Mouse (Mus musculus) midbrain, embryonic 11.5 days (tissue): ENCODE results near the gene Gm42715. TPM values are rescaled to one million over a fixed set of nuclear protein-coding genes. Genes with fewer than 3 reads are reported as not detected.

Experiments used
- ATAC-seq: fragments of 200-750 bp; cut with Nextera tagmentation; 2 replicates; pipeline ENCODE4 v1.8.0; 2017; ENCODE audit warnings: moderate TSS enrichment, moderate library complexity; ENCODE audit not compliant: low FRiP score
- DNase-seq: peaks from one replicate; pipeline ENCODE4 v3.0.0; 2015; ENCODE audit warnings: low spot score; ENCODE audit errors: missing footprints
- H3K27ac ChIP-seq: fragments of 300-500 bp; sonication (generic); 2 replicates; pipeline ENCODE4 v1.5.1; 2014; ENCODE audit warnings: low read depth, low read length
- H3K27me3 ChIP-seq: fragments of 300-500 bp; sonication (generic); 2 replicates; pipeline ENCODE4 v1.6.1; 2014; ENCODE audit warnings: mild to moderate bottlenecking, low read length, moderate library complexity, mixed read lengths; ENCODE audit not compliant: control insufficient read depth, insufficient read depth
- H3K36me3 ChIP-seq: fragments of 300-500 bp; sonication (generic); 2 replicates; pipeline ENCODE4 v1.6.1; 2014; ENCODE audit warnings: mild to moderate bottlenecking, low read length, moderate library complexity, mixed read lengths; ENCODE audit not compliant: control insufficient read depth, insufficient read depth
- H3K4me1 ChIP-seq: fragments of 300-500 bp; sonication (generic); 2 replicates; pipeline ENCODE4 v1.6.1; 2014; ENCODE audit warnings: low read length; ENCODE audit not compliant: control insufficient read depth, insufficient read depth
- H3K4me2 ChIP-seq: fragments of 300-500 bp; sonication (generic); 2 replicates; pipeline ENCODE4 v1.6.1; 2014; ENCODE audit warnings: mild to moderate bottlenecking, moderate library complexity
- H3K4me3 ChIP-seq: fragments of 300-500 bp; sonication (generic); 2 replicates; pipeline ENCODE4 v1.5.1; 2014; ENCODE audit warnings: low read depth, low read length
- H3K9ac ChIP-seq: fragments of 300-500 bp; sonication (generic); 2 replicates; pipeline ENCODE4 v1.6.1; 2014; ENCODE audit warnings: low read length
- H3K9me3 ChIP-seq: fragments of 300-500 bp; sonication (generic); 2 replicates; pipeline ENCODE4 v1.6.1; 2016; ENCODE audit warnings: low read length; ENCODE audit not compliant: control insufficient read depth
- WGBS: fragments of 180-500 bp; shearing (Covaris S2); extraction: QIAGEN DNeasy Blood & Tissue Kit; methylation state at CpG from one replicate; pipeline ENCODE4 v1.1.7; 2014; 5-methylcytosine and 5-hydroxymethylcytosine counted together
- polyA plus RNA-seq: library from polyadenylated mRNA; unstranded; fragments of >200 nt; fragmentation: Nextera tagmentation; extraction: Ambion mirVana; gene quantifications from 2 replicates; pipeline ENCODE4 v1.2.1, GENCODE M21; 2014

The Gm42715 gene
- polyA plus RNA-seq, result 19.2 and 20.2 TPM in 2 replicates

DNA sequence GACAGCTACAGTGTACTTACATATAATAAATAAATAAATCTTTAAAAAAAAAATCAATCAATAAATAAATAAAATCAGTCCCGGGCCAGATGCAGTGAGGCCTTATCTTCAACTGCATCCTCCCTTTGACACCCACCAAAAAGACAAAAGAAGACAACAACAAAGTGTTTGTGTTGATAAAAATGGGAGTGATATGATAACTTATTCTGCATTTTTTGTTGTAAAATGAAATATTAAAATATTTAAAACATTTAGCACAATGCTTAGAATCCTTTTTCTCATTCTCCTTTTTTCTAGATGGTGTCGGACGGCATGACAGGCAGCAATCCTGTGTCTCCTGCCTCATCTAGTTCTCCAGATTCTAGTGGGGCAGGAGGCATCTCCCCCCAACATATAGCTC lies at the start of gene Gm42715:
TSS of gene Gm42715 (plus strand) at position 301 of the 400 bp plus-strand sequence.
- no peak within 1 kb of the TSS for H3K9ac ChIP-seq
- no peaks in the 10 kb centered on the region for H3K4me1 ChIP-seq
- no peak for ATAC-seq
- H3K36me3 ChIP-seq, result peaks cover 42% of the 10 kb centered on the region
- H3K27me3 ChIP-seq, result no peaks in the 10 kb centered on the region
- DNase-seq, result no peak
- H3K4me2 ChIP-seq, result no peak within 1 kb of the TSS
- H3K9me3 ChIP-seq, result no peaks in the 10 kb centered on the region
- no peak within 1 kb of the TSS for H3K4me3 ChIP-seq
- WGBS, result 99% methylated on average over 3 of the region's 3 CpGs
- H3K27ac ChIP-seq, result no peak within 1 kb of the TSS

DNA sequence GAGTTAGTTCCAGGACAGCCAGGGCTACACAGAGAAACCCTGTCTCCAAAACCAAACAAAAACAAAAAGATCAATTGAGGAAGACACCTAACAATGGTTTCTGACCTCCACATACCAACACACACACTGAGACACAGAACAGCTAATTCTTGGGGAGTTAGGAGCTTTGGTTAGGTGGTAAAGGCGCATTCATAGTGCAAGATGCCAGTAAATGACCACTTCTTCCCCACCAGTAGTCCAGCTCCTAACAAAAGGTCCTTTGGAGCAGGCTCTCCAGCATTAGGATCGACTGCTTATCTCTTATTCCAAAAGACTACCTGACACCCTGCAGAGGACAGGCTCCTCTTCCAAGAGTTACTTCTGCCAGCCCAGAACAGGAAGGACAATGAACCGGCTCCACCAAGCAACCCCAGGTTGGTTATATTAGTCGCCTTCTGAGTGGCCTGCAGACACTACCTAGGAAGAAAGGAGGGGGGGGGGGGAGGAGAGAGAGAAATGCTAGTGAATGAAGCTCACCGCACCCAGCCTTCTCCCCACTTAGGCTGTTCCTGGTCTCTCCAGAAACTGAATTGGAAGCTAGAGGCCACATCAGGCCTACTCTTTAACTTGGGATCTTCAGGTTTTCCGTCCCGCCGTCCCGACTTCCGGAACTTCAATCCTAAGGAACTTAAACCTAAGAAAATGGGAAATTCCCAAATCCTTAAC lies 49.2 kb upstream of the Gm42715 start:
- peak overlapping the region; percentile 72 for H3K4me3 ChIP-seq
- WGBS, result 7% methylated on average over 10 of the region's 10 CpGs
- peak; percentile 12; the same call in 1 of the 2 replicates for ATAC-seq
- H3K27ac ChIP-seq, result peak overlapping the region; percentile 87
- no peaks in the 10 kb centered on the region for H3K9me3 ChIP-seq
- H3K9ac ChIP-seq, result peak overlapping the region; percentile 82
- DNase-seq, result peak; percentile 94
- no peaks in the 10 kb centered on the region for H3K27me3 ChIP-seq
- H3K4me2 ChIP-seq, result peak overlapping the region; percentile 88
- peaks cover 20% of the 10 kb centered on the region for H3K36me3 ChIP-seq
- peaks cover 8% of the 10 kb centered on the region for H3K4me1 ChIP-seq

DNA sequence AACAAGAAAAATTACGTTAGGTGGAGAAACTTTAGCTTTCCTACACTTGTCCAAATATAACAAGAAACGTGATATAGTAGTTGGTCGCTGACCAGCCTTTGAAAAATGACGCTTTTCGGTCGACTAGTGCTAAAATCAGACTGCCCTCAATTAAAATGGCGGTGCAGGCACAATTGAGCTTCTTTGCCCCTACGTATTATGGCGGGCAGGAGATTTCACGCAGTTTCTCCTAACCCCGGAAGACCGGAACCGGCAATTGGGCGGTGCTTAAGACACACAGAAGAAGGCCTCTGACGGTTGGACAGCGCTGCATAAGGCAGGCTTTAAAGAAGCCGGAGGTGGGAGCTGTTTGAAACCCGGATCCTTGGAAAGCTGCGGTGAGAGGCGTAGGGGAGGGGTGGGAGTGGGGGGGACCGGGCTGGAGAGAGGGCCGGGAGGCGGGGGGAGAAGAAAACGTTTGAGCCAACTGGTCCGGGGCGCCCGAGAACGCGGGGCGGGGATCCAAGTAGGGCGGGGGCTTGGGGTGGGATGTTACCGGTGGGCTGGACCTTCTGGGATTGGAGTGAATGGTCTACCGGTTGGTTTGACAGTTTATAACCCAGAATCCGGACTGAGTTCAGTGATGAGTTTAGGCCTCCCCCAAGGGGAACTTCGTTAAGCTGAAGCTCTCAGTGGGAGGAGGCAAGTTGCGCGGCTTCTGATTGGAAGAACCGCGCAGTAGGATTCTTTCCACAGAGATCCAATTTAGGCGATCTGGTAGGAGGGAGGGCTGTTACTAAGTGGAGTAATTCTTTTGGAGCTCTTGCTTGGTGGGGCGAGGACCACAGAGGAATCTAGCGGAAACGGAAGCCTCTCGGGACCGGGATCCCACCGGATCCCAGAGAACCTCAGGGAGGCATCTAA lies 48.4 kb upstream of the Gm42715 start:
- peak overlapping the region; percentile 88 for H3K4me2 ChIP-seq
- peak overlapping the region; percentile 87 for H3K27ac ChIP-seq
- H3K4me3 ChIP-seq, result peak overlapping the region; percentile 72
- peak overlapping the region; percentile 82 for H3K9ac ChIP-seq
- H3K36me3 ChIP-seq, result peaks cover 27% of the 10 kb centered on the region
- peak; percentile 93 for ATAC-seq
- peaks cover 8% of the 10 kb centered on the region for H3K4me1 ChIP-seq
- H3K9me3 ChIP-seq, result no peaks in the 10 kb centered on the region
- DNase-seq, result peak; percentile 98
- H3K27me3 ChIP-seq, result no peaks in the 10 kb centered on the region
- WGBS, result under 1% methylated on average over 43 of the region's 46 CpGs

DNA sequence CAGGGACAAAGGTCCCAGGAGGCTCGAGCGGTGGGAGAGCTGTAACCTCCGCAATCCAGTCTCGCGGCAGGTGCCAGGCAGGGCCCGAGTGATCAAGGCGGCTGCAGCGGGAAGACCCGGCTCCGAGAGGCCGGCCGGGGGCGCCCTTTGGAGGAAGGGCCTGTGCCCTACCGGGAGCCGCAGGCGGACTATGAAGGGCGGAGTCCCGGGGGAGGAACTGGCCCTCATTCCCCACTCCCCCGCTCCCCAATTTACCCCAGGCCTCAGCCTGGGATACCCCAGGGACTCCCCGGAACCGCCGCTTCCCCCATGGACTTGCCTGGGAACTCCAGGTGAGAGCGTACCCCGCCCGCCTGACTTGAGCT lies 47.8 kb upstream of the Gm42715 start:
- Histone ChIP-seq H3K4me1 (peaks cover 8% of the 10 kb centered on the region), H3K27me3 (no peaks in the 10 kb centered on the region), H3K9ac (peak overlapping the region; percentile 82), H3K4me3 (peak overlapping the region; percentile 72), H3K27ac (peak overlapping the region; percentile 87), H3K36me3 (peaks cover 28% of the 10 kb centered on the region), H3K4me2 (peak overlapping the region; percentile 88), H3K9me3 (no peaks in the 10 kb centered on the region)
- ATAC-seq, result peak; percentile 54
- DNase-seq, result no peak
- WGBS, result 0% methylated on average over 20 of the region's 25 CpGs

DNA sequence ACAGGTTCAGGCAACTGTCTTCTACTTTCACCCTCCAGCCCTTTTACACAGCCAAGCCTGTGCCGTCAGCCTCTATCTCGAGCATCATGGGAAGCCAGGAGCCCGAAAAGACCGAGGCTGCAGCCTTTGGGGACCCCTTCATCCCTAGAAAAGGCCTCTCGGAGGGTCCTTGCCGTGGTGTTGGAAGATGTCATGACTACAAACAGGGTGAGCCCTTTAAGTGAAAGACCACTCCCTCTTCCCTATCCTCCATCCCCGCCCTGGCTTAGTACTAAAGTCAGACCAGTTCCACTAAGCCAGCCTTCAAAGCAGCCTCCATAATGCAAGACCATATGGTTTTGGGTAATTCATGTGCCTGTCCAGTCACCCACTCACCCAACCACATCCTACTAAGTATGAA lies 47.3 kb upstream of the Gm42715 start:
- peak; percentile 92 for DNase-seq
- peak overlapping the region; percentile 72 for H3K4me3 ChIP-seq
- H3K4me1 ChIP-seq, result peaks cover 8% of the 10 kb centered on the region
- H3K9ac ChIP-seq, result peak overlapping the region; percentile 82
- WGBS, result 2% methylated on average over 7 of the region's 7 CpGs
- H3K9me3 ChIP-seq, result no peaks in the 10 kb centered on the region
- H3K4me2 ChIP-seq, result peak overlapping the region; percentile 88
- peaks cover 26% of the 10 kb centered on the region for H3K36me3 ChIP-seq
- no peak for ATAC-seq
- H3K27ac ChIP-seq, result peak overlapping the region; percentile 87
- H3K27me3 ChIP-seq, result no peaks in the 10 kb centered on the region

DNA sequence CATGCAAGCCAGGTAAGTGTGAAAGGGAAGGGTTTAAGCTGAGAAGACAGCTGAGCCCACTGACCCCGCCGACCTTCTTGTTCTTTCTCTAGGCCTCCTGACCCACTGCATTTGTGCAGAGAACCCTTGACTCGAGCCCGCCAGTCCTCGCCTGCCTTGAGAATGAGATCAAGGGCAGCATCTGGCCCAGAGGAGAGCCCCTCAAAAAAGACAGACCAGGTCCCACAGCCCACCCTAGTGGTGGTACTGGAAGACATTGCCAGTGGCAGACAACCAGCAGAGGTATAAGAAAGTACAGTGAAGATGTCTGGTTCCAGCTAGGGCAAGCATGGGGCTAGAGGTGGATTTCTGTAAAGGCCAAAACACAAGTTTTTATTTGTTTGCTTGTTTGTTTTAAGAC lies 45.7 kb upstream of the Gm42715 start:
- no peak for ATAC-seq
- Histone ChIP-seq H3K4me1 (peaks cover 8% of the 10 kb centered on the region), H3K27me3 (no peaks in the 10 kb centered on the region), H3K36me3 (peaks cover 24% of the 10 kb centered on the region), H3K9ac (no peak overlapping the region), H3K27ac (no peak overlapping the region), H3K4me3 (no peak overlapping the region), H3K4me2 (no peak overlapping the region), H3K9me3 (no peaks in the 10 kb centered on the region)
- WGBS, result 78% methylated on average over 5 of the region's 5 CpGs
- peak; percentile 76 for DNase-seq

DNA sequence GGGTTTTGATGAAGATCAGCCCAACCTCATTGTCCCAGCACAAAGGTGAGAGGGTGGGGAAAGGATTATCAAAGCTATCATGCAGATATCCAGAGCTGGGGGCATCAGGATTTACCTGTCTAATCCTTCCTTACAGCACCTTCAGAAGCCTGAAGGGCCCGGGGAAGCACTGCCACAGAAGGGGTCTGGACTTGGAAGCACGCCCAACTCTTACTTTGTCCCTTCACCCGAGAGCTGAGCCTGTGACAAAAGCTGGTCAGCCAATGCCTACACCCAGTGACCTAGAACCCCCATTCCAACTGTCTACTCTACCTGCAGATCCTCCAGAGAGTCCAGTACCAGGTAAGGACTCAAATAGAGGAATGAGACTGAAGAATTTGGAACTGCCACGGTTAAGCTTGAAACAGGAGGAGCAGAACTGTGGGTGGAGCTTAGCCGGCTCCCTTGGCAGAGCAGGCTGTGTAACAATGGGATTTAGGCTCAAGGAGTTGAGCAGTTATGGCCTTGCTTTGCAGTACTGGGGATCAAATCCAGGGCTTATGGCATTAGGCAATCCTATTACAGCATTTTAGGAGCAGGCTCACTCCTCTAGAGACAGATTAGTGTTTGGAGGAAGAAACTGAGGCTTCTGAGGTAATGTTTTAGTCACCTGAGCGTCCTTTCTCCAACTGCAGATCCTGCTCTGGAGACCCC lies 44.9 kb upstream of the Gm42715 start:
- H3K9ac ChIP-seq, result no peak overlapping the region
- ATAC-seq (no peak), DNase-seq (peak; percentile 17)
- H3K4me1 ChIP-seq, result peaks cover 9% of the 10 kb centered on the region
- H3K9me3 ChIP-seq, result no peaks in the 10 kb centered on the region
- H3K4me2 ChIP-seq, result no peak overlapping the region
- H3K36me3 ChIP-seq, result peaks cover 21% of the 10 kb centered on the region
- H3K27me3 ChIP-seq, result no peaks in the 10 kb centered on the region
- H3K27ac ChIP-seq, result no peak overlapping the region
- 80% methylated on average over 6 of the region's 6 CpGs for WGBS
- no peak overlapping the region for H3K4me3 ChIP-seq

DNA sequence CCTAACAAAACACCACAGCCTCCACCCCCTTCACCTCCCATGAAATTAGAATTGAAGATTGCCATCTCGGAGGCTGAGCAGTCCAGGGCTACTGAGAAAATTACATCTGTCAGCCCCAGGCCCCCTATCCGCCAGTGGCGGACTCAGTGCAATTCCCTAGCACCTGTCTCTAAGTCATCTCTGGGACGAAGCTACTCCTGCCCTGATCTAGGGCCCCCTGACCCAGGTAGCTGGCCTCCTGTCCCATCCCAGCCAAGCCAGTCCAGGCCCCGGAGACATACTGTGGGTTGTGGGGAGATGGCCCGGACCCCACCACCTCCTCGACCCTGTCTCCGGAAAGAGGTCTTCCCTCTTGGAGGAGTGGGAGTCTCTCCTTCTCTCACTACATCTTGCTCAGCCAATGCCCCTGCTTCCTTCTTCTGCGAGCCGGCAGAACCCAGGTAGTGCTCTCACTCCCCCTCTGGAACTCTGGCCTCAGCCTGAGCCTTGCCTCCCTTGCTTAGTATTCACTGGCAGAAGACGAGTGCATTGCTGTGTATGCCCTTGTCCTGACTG lies 44.1 kb upstream of the Gm42715 start:
- Histone ChIP-seq H3K36me3 (peaks cover 21% of the 10 kb centered on the region), H3K9me3 (no peaks in the 10 kb centered on the region), H3K4me2 (no peak overlapping the region), H3K9ac (no peak overlapping the region), H3K4me1 (peaks cover 16% of the 10 kb centered on the region), H3K27ac (no peak overlapping the region), H3K4me3 (no peak overlapping the region), H3K27me3 (no peaks in the 10 kb centered on the region)
- DNase-seq (peak; percentile 31), ATAC-seq (no peak)
- WGBS, result 94% methylated on average over 11 of the region's 11 CpGs
